Mouse (Mus musculus): ENCODE results near the gene Mup20.

GRCm38 (mm10) chr4:62024256-62024959 lies 29.6 kb downstream of the Mup20 start:
- no peak for TF ChIP-seq POLR2A (IDR thresholded peaks at IDR 0.05; ENCODE audit: insufficient read length, low read depth)
- TF ChIP-seq MYOD1 (IDR thresholded peaks at IDR 0.05; ENCODE audit: control insufficient read depth in 1 of 3, insufficient read length in 2 of 3, low read depth in 2 of 3): no peak
- no peak for TF ChIP-seq MAX (IDR thresholded peaks at IDR 0.05; ENCODE audit: low read depth)
- TF ChIP-seq TCF3 (IDR thresholded peaks at IDR 0.05; ENCODE audit: insufficient read length, low read depth): no peak
- no peak for TF ChIP-seq TCF12 (IDR thresholded peaks at IDR 0.05; ENCODE audit: insufficient read depth, poor library complexity, severe bottlenecking)
- TF ChIP-seq POLR2AphosphoS2 (IDR thresholded peaks at IDR 0.05; ENCODE audit: insufficient read length, low read depth): no peak
- no peak for TF ChIP-seq E2F4 (IDR thresholded peaks at IDR 0.05; ENCODE audit: insufficient read depth)
- TF ChIP-seq REST (IDR thresholded peaks at IDR 0.05; ENCODE audit: insufficient read depth, insufficient read length): no peak
- TF ChIP-seq USF1 (IDR thresholded peaks at IDR 0.05; ENCODE audit: low read depth): no peak
- no peak for TF ChIP-seq MYOG (IDR thresholded peaks at IDR 0.05; ENCODE audit: control insufficient read depth in 1 of 3, insufficient read depth in 1 of 3, insufficient read length in 2 of 3, low read depth in 2 of 3)

All from myocyte (in vitro differentiated cells).